Mouse (Mus musculus): ENCODE results near the gene Ascc3. TPM values are rescaled to one million over a fixed set of nuclear protein-coding genes. Genes with fewer than 3 reads are reported as not detected.

Gene Ascc3
- polyA plus RNA-seq, 1 experiment from 2014 or later: 25.3 TPM

GRCm38 (mm10) chr10:50894170-50894991, 301.9 kb downstream of the Ascc3 start, which contains the start of gene Sim1:
Gene Sim1 (plus strand): TSS chr10:50894754.
- 0 out of 2 replicates have a peak, but pooled peaks cover 3% of the 10 kb centered on the region for H3K4me1 ChIP-seq (ENCODE audit: control insufficient read depth, insufficient read depth, low read length)
- under 1% methylated on average over 59 of the region's 62 CpGs for WGBS
- peak within 1 kb of the TSS; percentile 82 for H3K27ac ChIP-seq (ENCODE audit: low read depth, low read length)
- H3K9me3 ChIP-seq (ENCODE audit: control insufficient read depth, low read length): no peaks in the 10 kb centered on the region
- H3K9ac ChIP-seq (ENCODE audit: low read depth, low read length): peak within 1 kb of the TSS; percentile 74
- peak; percentile 91 for ATAC-seq (ENCODE audit: low FRiP score, low TSS enrichment)
- H3K36me3 ChIP-seq (ENCODE audit: control insufficient read depth, insufficient read depth, low read length): no peaks in the 10 kb centered on the region
- H3K4me2 ChIP-seq (replicated peaks; ENCODE audit: low read depth, low read length): peak within 1 kb of the TSS; percentile 69
- H3K27me3 ChIP-seq (ENCODE audit: control insufficient read depth, insufficient read depth, low read length): peaks cover 76% of the 10 kb centered on the region
- H3K4me3 ChIP-seq (ENCODE audit: low read length): peak within 1 kb of the TSS; percentile 52

DNA sequence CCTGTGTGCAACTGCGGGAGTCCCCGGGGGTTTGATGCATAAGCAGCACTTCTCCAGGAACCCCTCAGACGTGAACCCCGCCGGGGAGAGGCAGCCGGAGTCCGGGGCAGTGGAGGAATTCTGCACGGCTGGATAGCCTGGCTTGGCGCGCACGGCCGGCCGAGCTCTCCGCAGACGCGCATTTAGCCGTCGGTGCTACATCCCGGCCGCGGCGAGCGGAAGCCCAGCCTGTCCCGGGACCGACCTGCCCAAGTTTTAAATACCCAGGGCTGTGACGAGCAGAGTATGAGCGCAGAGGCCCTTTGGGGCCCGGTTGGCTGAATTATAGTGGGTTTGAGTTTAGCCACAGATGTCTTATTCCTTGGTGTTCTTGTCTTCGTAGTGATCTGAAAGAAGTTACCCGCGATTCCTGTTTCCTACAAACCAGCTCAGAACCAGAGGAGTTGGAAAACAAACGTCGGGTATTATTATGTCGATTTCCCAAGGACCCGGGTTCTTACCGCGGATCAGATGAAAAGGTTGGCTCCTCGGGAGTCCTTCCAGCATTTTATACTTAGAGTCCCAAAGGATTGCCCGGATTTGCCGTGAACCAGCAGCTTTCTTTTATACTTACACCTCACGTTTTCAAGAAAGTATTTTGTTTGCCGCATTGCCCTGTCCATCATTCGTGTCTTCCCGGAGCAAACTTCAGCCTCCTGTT, 302.8 kb downstream of the Ascc3 start:
- H3K27ac ChIP-seq (ENCODE audit: low read depth, low read length): peak overlapping the region; percentile 82
- WGBS: under 1% methylated on average over 44 of the region's 44 CpGs
- peak; percentile 26; the same call in 1 of the 2 replicates for ATAC-seq (ENCODE audit: low FRiP score, low TSS enrichment)
- H3K9ac ChIP-seq (ENCODE audit: low read depth, low read length): peak overlapping the region; percentile 74
- H3K36me3 ChIP-seq (ENCODE audit: control insufficient read depth, insufficient read depth, low read length): no peaks in the 10 kb centered on the region
- H3K27me3 ChIP-seq (ENCODE audit: control insufficient read depth, insufficient read depth, low read length): peaks cover 75% of the 10 kb centered on the region
- H3K4me3 ChIP-seq (ENCODE audit: low read length): peak overlapping the region; percentile 52
- H3K4me1 ChIP-seq (ENCODE audit: control insufficient read depth, insufficient read depth, low read length): 0 out of 2 replicates have a peak, but pooled peaks cover 3% of the 10 kb centered on the region
- H3K4me2 ChIP-seq (replicated peaks; ENCODE audit: low read depth, low read length): peak overlapping the region; percentile 69
- no peaks in the 10 kb centered on the region for H3K9me3 ChIP-seq (ENCODE audit: control insufficient read depth, low read length)

- 0 out of 2 replicates have a peak, but pooled peaks cover 3% of the 10 kb centered on the region for H3K4me1 ChIP-seq (ENCODE audit: control insufficient read depth, insufficient read depth, low read length)
- ATAC-seq (ENCODE audit: low FRiP score, low TSS enrichment): no peak
- no peaks in the 10 kb centered on the region for H3K36me3 ChIP-seq (ENCODE audit: control insufficient read depth, insufficient read depth, low read length)
- no peaks in the 10 kb centered on the region for H3K9me3 ChIP-seq (ENCODE audit: control insufficient read depth, low read length)
- peak overlapping the region; percentile 52 for H3K4me3 ChIP-seq (ENCODE audit: low read length)
- H3K27me3 ChIP-seq (ENCODE audit: control insufficient read depth, insufficient read depth, low read length): peaks cover 75% of the 10 kb centered on the region
- whole genome bisulfite sequencing: 4% methylated on average over 21 of the region's 21 CpGs
- H3K9ac ChIP-seq (ENCODE audit: low read depth, low read length): peak overlapping the region; percentile 74
- peak overlapping the region; percentile 69 for H3K4me2 ChIP-seq (replicated peaks; ENCODE audit: low read depth, low read length)
- H3K27ac ChIP-seq (ENCODE audit: low read depth, low read length): no peak overlapping the region
Observed at GRCm38 (mm10) chr10:50895881-50896766, 303.7 kb downstream of the Ascc3 start.

- H3K36me3 ChIP-seq (ENCODE audit: control insufficient read depth, insufficient read depth, low read length): no peaks in the 10 kb centered on the region
- H3K4me3 ChIP-seq (ENCODE audit: low read length): peak overlapping the region; percentile 52
- ATAC-seq (ENCODE audit: low FRiP score, low TSS enrichment): no peak
- WGBS: 7% methylated on average over 3 of the region's 3 CpGs
- H3K27me3 ChIP-seq (ENCODE audit: control insufficient read depth, insufficient read depth, low read length): peaks cover 74% of the 10 kb centered on the region
- peak overlapping the region; percentile 74 for H3K9ac ChIP-seq (ENCODE audit: low read depth, low read length)
- 0 out of 2 replicates have a peak, but pooled peaks cover 3% of the 10 kb centered on the region for H3K4me1 ChIP-seq (ENCODE audit: control insufficient read depth, insufficient read depth, low read length)
- peak overlapping the region; percentile 69 for H3K4me2 ChIP-seq (replicated peaks; ENCODE audit: low read depth, low read length)
- H3K27ac ChIP-seq (ENCODE audit: low read depth, low read length): 0 out of 2 replicates have a peak overlapping the region, but pooled peaks have one; percentile 38
- H3K9me3 ChIP-seq (ENCODE audit: control insufficient read depth, low read length): no peaks in the 10 kb centered on the region
Observed at GRCm38 (mm10) chr10:50896767-50897390, 304.4 kb downstream of the Ascc3 start.

GRCm38 (mm10) chr10:50897530-50898471, 305.3 kb downstream of the Ascc3 start:
- Histone ChIP-seq H3K4me3 (ENCODE audit: low read length) (peak overlapping the region; percentile 52), H3K4me1 (ENCODE audit: control insufficient read depth, insufficient read depth, low read length) (0 out of 2 replicates have a peak, but pooled peaks cover 3% of the 10 kb centered on the region), H3K9ac (ENCODE audit: low read depth, low read length) (peak overlapping the region; percentile 74), H3K4me2 (replicated peaks; ENCODE audit: low read depth, low read length) (peak overlapping the region; percentile 69), H3K9me3 (ENCODE audit: control insufficient read depth, low read length) (no peaks in the 10 kb centered on the region), H3K36me3 (ENCODE audit: control insufficient read depth, insufficient read depth, low read length) (no peaks in the 10 kb centered on the region), H3K27me3 (ENCODE audit: control insufficient read depth, insufficient read depth, low read length) (peaks cover 72% of the 10 kb centered on the region), H3K27ac (ENCODE audit: low read depth, low read length) (peak overlapping the region; percentile 38; the same call in 1 of the 2 replicates)
- 1% methylated on average over 32 of the region's 32 CpGs for WGBS
- ATAC-seq (ENCODE audit: low FRiP score, low TSS enrichment): no peak

GRCm38 (mm10) chr10:50898621-50899020, 306.2 kb downstream of the Ascc3 start:
- no peak for ATAC-seq (ENCODE audit: low FRiP score, low TSS enrichment)
- Histone ChIP-seq H3K9ac (ENCODE audit: low read depth, low read length) (0 out of 2 replicates have a peak overlapping the region, but pooled peaks have one; percentile 19), H3K4me3 (ENCODE audit: low read length) (peak overlapping the region; percentile 52), H3K9me3 (ENCODE audit: control insufficient read depth, low read length) (no peaks in the 10 kb centered on the region), H3K27me3 (ENCODE audit: control insufficient read depth, insufficient read depth, low read length) (peaks cover 70% of the 10 kb centered on the region), H3K36me3 (ENCODE audit: control insufficient read depth, insufficient read depth, low read length) (no peaks in the 10 kb centered on the region), H3K4me1 (ENCODE audit: control insufficient read depth, insufficient read depth, low read length) (0 out of 2 replicates have a peak, but pooled peaks cover 3% of the 10 kb centered on the region), H3K4me2 (replicated peaks; ENCODE audit: low read depth, low read length) (peak overlapping the region; percentile 26; the same call in 1 of the 2 replicates), H3K27ac (ENCODE audit: low read depth, low read length) (no peak overlapping the region)
- 9% methylated on average over 2 of the region's 2 CpGs for WGBS

DNA sequence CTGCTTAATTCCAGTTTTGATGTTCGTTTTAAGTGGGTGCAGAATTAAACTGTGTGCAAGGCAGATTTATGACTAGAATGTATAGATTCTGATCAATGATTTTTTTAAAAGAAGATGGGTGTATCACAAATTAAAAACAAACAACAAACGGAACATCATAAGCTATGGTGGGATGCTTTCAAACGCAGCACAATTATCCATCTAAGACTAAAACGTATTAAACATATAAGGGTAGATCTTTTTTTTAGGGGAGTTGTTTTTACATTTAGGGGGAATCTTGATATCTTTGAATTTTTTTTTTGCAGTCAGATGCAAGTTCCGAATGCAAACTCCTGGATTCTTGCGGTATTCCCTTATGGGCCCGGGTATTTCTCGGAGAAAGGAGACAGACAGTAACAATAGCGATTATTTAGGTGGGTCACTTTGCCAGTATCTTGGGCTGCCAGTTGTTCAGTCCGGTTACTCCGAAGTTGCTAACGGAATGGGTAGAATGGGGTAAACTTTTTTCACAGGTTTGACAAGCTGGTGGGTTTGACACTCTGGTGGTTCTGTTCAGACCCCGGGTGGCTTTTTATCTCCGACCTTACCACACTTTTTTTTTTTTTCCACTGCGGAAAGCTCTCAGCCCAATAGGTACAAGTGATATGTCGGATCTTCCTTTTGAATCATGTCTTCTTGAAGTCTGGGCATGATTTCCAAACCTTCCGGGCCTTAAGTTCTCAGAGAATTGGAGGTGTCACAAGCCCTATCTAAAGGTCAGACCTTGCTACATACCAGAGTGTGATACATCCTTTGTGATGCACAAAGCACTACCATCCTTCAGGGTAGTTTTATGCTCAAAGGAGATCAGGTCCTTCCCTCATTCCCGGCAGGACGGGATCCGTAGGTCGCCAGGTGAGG, 307.6 kb downstream of the Ascc3 start:
- no peak for ATAC-seq (ENCODE audit: low FRiP score, low TSS enrichment)
- H3K36me3 ChIP-seq (ENCODE audit: control insufficient read depth, insufficient read depth, low read length): no peaks in the 10 kb centered on the region
- H3K27ac ChIP-seq (ENCODE audit: low read depth, low read length): peak overlapping the region; percentile 73; the same call in 1 of the 2 replicates
- peaks cover 68% of the 10 kb centered on the region for H3K27me3 ChIP-seq (ENCODE audit: control insufficient read depth, insufficient read depth, low read length)
- H3K4me2 ChIP-seq (replicated peaks; ENCODE audit: low read depth, low read length): peak overlapping the region; percentile 36
- no peaks in the 10 kb centered on the region for H3K4me1 ChIP-seq (ENCODE audit: control insufficient read depth, insufficient read depth, low read length)
- peak overlapping the region; percentile 54; the same call in 1 of the 2 replicates for H3K9ac ChIP-seq (ENCODE audit: low read depth, low read length)
- H3K4me3 ChIP-seq (ENCODE audit: low read length): peak overlapping the region; percentile 28
- WGBS: 1% methylated on average over 21 of the region's 21 CpGs
- no peaks in the 10 kb centered on the region for H3K9me3 ChIP-seq (ENCODE audit: control insufficient read depth, low read length)
